Mouse (Mus musculus): ENCODE results near the gene Nisch. TPM values are rescaled to one million over a fixed set of nuclear protein-coding genes. Genes with fewer than 3 reads are reported as not detected.

Gene Nisch
- polyA plus RNA-seq, 1 experiment from 2014 or later: 291 TPM

DNA sequence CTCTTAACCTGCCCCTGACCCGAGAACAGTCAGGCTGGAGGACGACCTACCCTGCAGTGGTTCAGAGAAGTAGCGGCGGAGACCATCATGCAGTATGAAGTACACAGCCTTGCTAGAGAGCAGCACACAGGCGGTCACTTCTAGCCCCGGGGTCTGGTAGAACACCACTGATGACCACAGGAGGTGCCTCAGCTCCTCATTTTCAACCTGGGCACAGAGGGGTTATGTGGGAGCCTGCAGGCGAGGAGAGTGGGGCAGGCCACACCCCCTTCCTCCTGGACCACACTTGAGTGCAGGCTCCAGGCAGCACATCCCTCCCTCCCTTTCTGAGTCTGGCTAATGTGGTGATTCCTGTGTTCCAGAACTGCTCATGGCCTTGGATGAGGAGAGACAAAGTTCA is 43.2 kb downstream of the Nisch start:
- no peak for ATAC-seq (ENCODE audit: insufficient read depth, low FRiP score)
- H3K36me3 ChIP-seq (ENCODE audit: control insufficient read depth, insufficient read depth, low read length): peaks cover 57% of the 10 kb centered on the region
- H3K4me2 ChIP-seq (ENCODE audit: low read depth, low read length): no peak overlapping the region
- no peaks in the 10 kb centered on the region for H3K4me1 ChIP-seq (ENCODE audit: control insufficient read depth, insufficient read depth, low read length)
- no peak overlapping the region for H3K4me3 ChIP-seq (replicated peaks; ENCODE audit: low read length)
- WGBS: 85% methylated on average over 7 of the region's 7 CpGs
- no peaks in the 10 kb centered on the region for H3K27me3 ChIP-seq (ENCODE audit: control insufficient read depth, insufficient read depth, low read length)
- H3K27ac ChIP-seq (ENCODE audit: low read length): no peak overlapping the region
- H3K9me3 ChIP-seq (replicated peaks; ENCODE audit: control insufficient read depth, low read length): no peaks in the 10 kb centered on the region
- no peak overlapping the region for H3K9ac ChIP-seq (ENCODE audit: low read length)

- WGBS: 72% methylated on average over 18 of the region's 18 CpGs
Measured at GRCm38 (mm10) chr14:31172781-31173455, 43.8 kb downstream of the Nisch start.

DNA sequence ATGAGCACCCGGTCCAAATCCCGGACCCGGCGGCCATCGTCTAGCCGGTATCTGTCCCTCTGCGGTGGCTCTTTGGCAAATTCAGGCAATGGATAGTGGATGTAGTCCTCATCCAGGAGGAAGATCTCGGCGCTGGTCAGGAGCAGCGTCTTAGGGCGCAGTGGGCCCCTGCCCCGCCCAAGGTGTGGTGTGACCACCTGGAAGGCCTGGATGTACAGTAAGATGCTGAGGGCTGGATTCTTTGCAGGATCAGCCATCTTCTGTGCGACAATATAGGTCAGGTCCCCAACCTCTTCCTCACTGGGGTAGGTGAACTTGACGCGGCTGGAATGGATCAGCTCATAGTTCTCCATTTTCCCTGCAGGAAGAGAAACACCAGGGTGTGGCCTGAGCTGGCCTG is 44.9 kb downstream of the Nisch start:
- Histone ChIP-seq H3K4me2 (ENCODE audit: low read depth, low read length) (no peak overlapping the region), H3K9me3 (replicated peaks; ENCODE audit: control insufficient read depth, low read length) (no peaks in the 10 kb centered on the region), H3K27ac (ENCODE audit: low read length) (no peak overlapping the region), H3K4me1 (ENCODE audit: control insufficient read depth, insufficient read depth, low read length) (no peaks in the 10 kb centered on the region), H3K36me3 (ENCODE audit: control insufficient read depth, insufficient read depth, low read length) (peaks cover 48% of the 10 kb centered on the region), H3K4me3 (replicated peaks; ENCODE audit: low read length) (no peak overlapping the region), H3K27me3 (ENCODE audit: control insufficient read depth, insufficient read depth, low read length) (no peaks in the 10 kb centered on the region), H3K9ac (ENCODE audit: low read length) (no peak overlapping the region)
- WGBS: 95% methylated on average over 15 of the region's 15 CpGs
- no peak for ATAC-seq (ENCODE audit: insufficient read depth, low FRiP score)

More at GRCm38 (mm10) chr14:31172781-31173455, 43.8 kb downstream of the Nisch start:
- H3K27ac ChIP-seq (ENCODE audit: low read length): no peak overlapping the region
- H3K27me3 ChIP-seq (ENCODE audit: control insufficient read depth, insufficient read depth, low read length): no peaks in the 10 kb centered on the region
- H3K4me3 ChIP-seq (replicated peaks; ENCODE audit: low read length): no peak overlapping the region
- no peak overlapping the region for H3K9ac ChIP-seq (ENCODE audit: low read length)
- no peak overlapping the region for H3K4me2 ChIP-seq (ENCODE audit: low read depth, low read length)
- H3K36me3 ChIP-seq (ENCODE audit: control insufficient read depth, insufficient read depth, low read length): peaks cover 56% of the 10 kb centered on the region
- no peaks in the 10 kb centered on the region for H3K4me1 ChIP-seq (ENCODE audit: control insufficient read depth, insufficient read depth, low read length)
- 0 out of 2 replicates have a peak, but pooled peaks have one; percentile 9 for ATAC-seq (ENCODE audit: insufficient read depth, low FRiP score)
- H3K9me3 ChIP-seq (replicated peaks; ENCODE audit: control insufficient read depth, low read length): no peaks in the 10 kb centered on the region

DNA sequence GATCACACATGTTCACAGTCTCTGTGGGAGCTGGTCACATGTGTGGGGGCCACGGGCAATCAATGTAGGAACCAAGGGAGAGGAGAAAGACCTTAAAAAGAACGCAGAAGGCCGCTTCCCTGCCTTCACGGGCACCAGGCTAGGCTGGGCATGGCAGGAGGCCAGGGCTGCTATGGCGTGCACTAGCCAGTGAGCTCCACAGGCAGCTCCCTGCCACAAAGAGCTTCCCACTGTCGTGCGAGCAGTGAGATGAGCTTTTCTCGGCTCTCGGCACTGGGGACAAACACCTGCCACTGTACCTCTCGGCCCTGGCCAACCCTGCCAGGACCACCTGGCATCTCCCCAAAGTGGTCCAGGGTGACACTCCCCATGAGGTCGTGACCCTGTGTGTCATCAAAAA is 45.4 kb downstream of the Nisch start:
- Histone ChIP-seq H3K9me3 (replicated peaks; ENCODE audit: control insufficient read depth, low read length) (no peaks in the 10 kb centered on the region), H3K4me3 (replicated peaks; ENCODE audit: low read length) (no peak overlapping the region), H3K4me1 (ENCODE audit: control insufficient read depth, insufficient read depth, low read length) (no peaks in the 10 kb centered on the region), H3K27me3 (ENCODE audit: control insufficient read depth, insufficient read depth, low read length) (no peaks in the 10 kb centered on the region), H3K9ac (ENCODE audit: low read length) (no peak overlapping the region), H3K4me2 (ENCODE audit: low read depth, low read length) (no peak overlapping the region), H3K36me3 (ENCODE audit: control insufficient read depth, insufficient read depth, low read length) (peaks cover 43% of the 10 kb centered on the region), H3K27ac (ENCODE audit: low read length) (no peak overlapping the region)
- 89% methylated on average over 11 of the region's 11 CpGs for WGBS
- ATAC-seq (ENCODE audit: insufficient read depth, low FRiP score): no peak

DNA sequence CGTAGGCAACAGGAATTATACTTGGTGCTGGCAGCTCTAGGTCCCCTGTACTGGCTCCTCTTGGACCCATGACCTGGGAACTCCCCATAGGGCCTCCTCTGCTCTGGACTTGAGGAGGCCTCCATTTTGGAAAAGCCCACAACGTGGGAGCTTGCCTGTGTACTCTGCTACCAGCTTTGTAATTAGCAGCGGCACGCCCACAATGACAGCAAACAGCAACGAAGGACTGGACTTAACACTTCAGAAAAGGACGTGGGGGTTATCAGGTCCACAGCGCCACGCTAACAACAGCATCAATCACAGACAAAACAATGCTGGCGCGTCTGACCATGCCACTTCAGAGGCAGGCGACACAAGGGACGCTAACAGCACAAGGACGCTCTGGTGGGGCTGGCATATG is 45.8 kb downstream of the Nisch start:
- Histone ChIP-seq H3K4me1 (ENCODE audit: control insufficient read depth, insufficient read depth, low read length) (no peaks in the 10 kb centered on the region), H3K36me3 (ENCODE audit: control insufficient read depth, insufficient read depth, low read length) (peaks cover 40% of the 10 kb centered on the region), H3K4me2 (ENCODE audit: low read depth, low read length) (no peak overlapping the region), H3K27me3 (ENCODE audit: control insufficient read depth, insufficient read depth, low read length) (no peaks in the 10 kb centered on the region), H3K27ac (ENCODE audit: low read length) (no peak overlapping the region), H3K9me3 (replicated peaks; ENCODE audit: control insufficient read depth, low read length) (no peaks in the 10 kb centered on the region), H3K4me3 (replicated peaks; ENCODE audit: low read length) (no peak overlapping the region), H3K9ac (ENCODE audit: low read length) (no peak overlapping the region)
- 75% methylated on average over 13 of the region's 13 CpGs for WGBS
- ATAC-seq (ENCODE audit: insufficient read depth, low FRiP score): no peak

GRCm38 (mm10) chr14:31169508-31169907 is 47.2 kb downstream of the Nisch start:
- Histone ChIP-seq H3K27ac (ENCODE audit: low read length) (no peak overlapping the region), H3K9me3 (replicated peaks; ENCODE audit: control insufficient read depth, low read length) (no peaks in the 10 kb centered on the region), H3K4me2 (ENCODE audit: low read depth, low read length) (no peak overlapping the region), H3K4me3 (replicated peaks; ENCODE audit: low read length) (no peak overlapping the region), H3K4me1 (ENCODE audit: control insufficient read depth, insufficient read depth, low read length) (0 out of 2 replicates have a peak, but pooled peaks cover 8% of the 10 kb centered on the region), H3K27me3 (ENCODE audit: control insufficient read depth, insufficient read depth, low read length) (no peaks in the 10 kb centered on the region), H3K36me3 (ENCODE audit: control insufficient read depth, insufficient read depth, low read length) (peaks cover 36% of the 10 kb centered on the region), H3K9ac (ENCODE audit: low read length) (no peak overlapping the region)
- WGBS: 68% methylated on average over 6 of the region's 6 CpGs
- ATAC-seq (ENCODE audit: insufficient read depth, low FRiP score): no peak

- Histone ChIP-seq H3K4me3 (replicated peaks; ENCODE audit: low read length) (peak within 1 kb of the TSS; percentile 21), H3K4me1 (ENCODE audit: control insufficient read depth, insufficient read depth, low read length) (0 out of 2 replicates have a peak, but pooled peaks cover 8% of the 10 kb centered on the region), H3K4me2 (ENCODE audit: low read depth, low read length) (0 out of 2 replicates have a peak within 1 kb of the TSS, but pooled peaks have one; percentile 21), H3K27me3 (ENCODE audit: control insufficient read depth, insufficient read depth, low read length) (no peaks in the 10 kb centered on the region), H3K36me3 (ENCODE audit: control insufficient read depth, insufficient read depth, low read length) (peaks cover 34% of the 10 kb centered on the region), H3K9ac (ENCODE audit: low read length) (peak within 1 kb of the TSS; percentile 43), H3K9me3 (replicated peaks; ENCODE audit: control insufficient read depth, low read length) (no peaks in the 10 kb centered on the region), H3K27ac (ENCODE audit: low read length) (peak within 1 kb of the TSS; percentile 53; the same call in 1 of the 2 replicates)
- ATAC-seq (ENCODE audit: insufficient read depth, low FRiP score): no peak
- 30% methylated on average over 10 of the region's 10 CpGs for WGBS
Measured at GRCm38 (mm10) chr14:31168425-31168824, 48.3 kb downstream of the Nisch start, which contains the start of gene Stab1. Gene Stab1, minus strand, starts transcription at chr14:31168641.

- WGBS: 56% methylated on average over 9 of the region's 9 CpGs
- peak overlapping the region; percentile 1; the same call in 1 of the 2 replicates for H3K9ac ChIP-seq (ENCODE audit: low read length)
- no peaks in the 10 kb centered on the region for H3K27me3 ChIP-seq (ENCODE audit: control insufficient read depth, insufficient read depth, low read length)
- 0 out of 2 replicates have a peak, but pooled peaks cover 8% of the 10 kb centered on the region for H3K4me1 ChIP-seq (ENCODE audit: control insufficient read depth, insufficient read depth, low read length)
- H3K36me3 ChIP-seq (ENCODE audit: control insufficient read depth, insufficient read depth, low read length): peaks cover 18% of the 10 kb centered on the region
- ATAC-seq (ENCODE audit: insufficient read depth, low FRiP score): no peak
- peak overlapping the region; percentile 21 for H3K4me3 ChIP-seq (replicated peaks; ENCODE audit: low read length)
- no peaks in the 10 kb centered on the region for H3K9me3 ChIP-seq (replicated peaks; ENCODE audit: control insufficient read depth, low read length)
- peak overlapping the region; percentile 4; the same call in 1 of the 2 replicates for H3K27ac ChIP-seq (ENCODE audit: low read length)
- H3K4me2 ChIP-seq (ENCODE audit: low read depth, low read length): peak overlapping the region; percentile 21; the same call in 1 of the 2 replicates
Measured at GRCm38 (mm10) chr14:31166827-31167226, 49.9 kb downstream of the Nisch start.

DNA sequence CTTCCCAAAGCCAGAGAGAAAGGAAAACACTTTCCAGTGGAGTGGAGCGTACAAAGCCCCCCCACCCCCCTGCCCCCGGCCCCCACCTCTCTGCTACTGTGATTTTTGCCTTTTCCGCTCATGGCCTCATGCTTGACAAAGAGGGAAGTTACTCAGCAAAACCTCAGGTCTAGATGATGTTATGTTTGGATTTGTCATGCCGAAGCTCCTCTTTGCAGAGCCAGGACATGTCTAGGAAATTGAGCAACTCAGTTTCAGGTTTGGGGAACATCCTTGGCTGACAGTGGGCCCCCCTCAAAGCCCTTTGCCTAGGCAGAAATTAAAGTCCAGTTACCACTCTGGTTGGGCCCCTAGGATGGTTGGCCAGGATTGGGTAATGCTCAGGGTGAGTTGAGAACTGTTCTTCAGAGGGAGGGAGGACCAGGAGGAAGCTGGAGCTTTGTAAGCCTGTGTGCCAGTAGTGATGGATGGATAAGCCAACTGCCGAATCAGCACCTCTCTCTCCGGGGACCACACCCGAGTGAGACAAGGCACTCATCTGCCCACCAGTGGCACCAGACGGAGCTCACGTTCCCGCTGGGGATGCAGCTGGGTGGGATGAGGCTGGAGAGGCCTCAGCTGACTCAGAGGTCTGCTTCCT is 50.6 kb downstream of the Nisch start:
- WGBS: 34% methylated on average over 10 of the region's 10 CpGs
- no peak overlapping the region for H3K4me2 ChIP-seq (ENCODE audit: low read depth, low read length)
- H3K36me3 ChIP-seq (ENCODE audit: control insufficient read depth, insufficient read depth, low read length): peaks cover 11% of the 10 kb centered on the region
- no peaks in the 10 kb centered on the region for H3K27me3 ChIP-seq (ENCODE audit: control insufficient read depth, insufficient read depth, low read length)
- H3K4me1 ChIP-seq (ENCODE audit: control insufficient read depth, insufficient read depth, low read length): 0 out of 2 replicates have a peak, but pooled peaks cover 8% of the 10 kb centered on the region
- ATAC-seq (ENCODE audit: insufficient read depth, low FRiP score): peak; percentile 56
- no peak overlapping the region; the same call in 1 of the 2 replicates for H3K27ac ChIP-seq (ENCODE audit: low read length)
- no peak overlapping the region for H3K4me3 ChIP-seq (replicated peaks; ENCODE audit: low read length)
- no peaks in the 10 kb centered on the region for H3K9me3 ChIP-seq (replicated peaks; ENCODE audit: control insufficient read depth, low read length)
- H3K9ac ChIP-seq (ENCODE audit: low read length): 0 out of 2 replicates have a peak overlapping the region, but pooled peaks have one; percentile 31
